Mouse (Mus musculus): ENCODE measurements around the gene Rnf227. TPM values are rescaled to one million over a fixed set of nuclear protein-coding genes. Genes with fewer than 3 reads are reported as not detected.

Gene Rnf227
- polyA plus RNA-seq, 1 experiment from 2014 or later = 20.6 TPM

DNA sequence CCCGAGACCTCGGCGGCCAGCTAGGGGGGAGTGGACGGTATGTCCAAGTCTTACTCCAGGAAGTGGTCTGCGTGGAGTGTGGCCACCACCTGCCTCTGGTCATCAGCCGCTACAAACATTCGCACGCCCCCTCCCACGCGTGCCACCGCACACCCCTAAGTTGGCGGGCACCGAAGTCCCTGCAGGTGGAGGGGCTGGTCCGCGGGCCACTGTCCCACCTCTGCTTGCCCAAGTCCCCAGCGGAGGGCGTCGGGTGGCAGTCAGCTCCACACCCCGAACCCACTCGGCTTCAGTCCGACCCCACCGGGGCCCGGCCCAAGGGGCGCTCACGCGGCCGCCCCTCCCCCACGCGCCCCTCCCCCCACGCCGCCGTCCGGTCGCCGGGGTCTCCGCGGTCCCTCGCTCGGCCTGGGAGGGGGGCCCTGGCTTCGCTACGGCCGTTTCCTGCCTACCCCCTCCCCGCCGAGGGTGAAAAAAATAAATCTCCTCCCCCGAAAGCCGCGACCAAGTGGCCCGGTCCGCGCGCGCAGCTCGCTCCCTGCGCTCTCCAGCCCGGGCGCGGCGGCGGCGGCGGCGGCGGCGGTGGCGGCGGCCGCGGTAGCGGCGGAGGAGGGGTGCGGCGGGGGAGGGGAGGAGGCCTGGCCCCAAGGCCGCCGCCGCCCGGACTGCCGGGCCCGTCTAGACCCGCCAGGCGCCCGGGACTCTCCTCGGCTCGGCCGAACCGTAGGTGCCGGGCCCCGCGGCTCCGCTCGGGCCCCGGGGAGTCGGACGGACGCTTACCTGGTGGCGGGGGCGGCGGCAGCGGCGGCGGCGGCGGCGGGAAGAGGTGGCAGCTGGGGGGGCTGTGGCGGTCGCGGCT is 28.3 kb downstream of the Rnf227 start:
- H3K4me1 ChIP-seq = peaks cover 73% of the 10 kb centered on the region
- no peaks in the 10 kb centered on the region for H3K9me3 ChIP-seq (replicated peaks)
- DNase-seq (ENCODE audit: low spot score) = peak; percentile 80
- H3K27me3 ChIP-seq (ENCODE audit: low read depth, poor library complexity, severe bottlenecking) = no peaks in the 10 kb centered on the region
- H3K36me3 ChIP-seq = peaks cover 37% of the 10 kb centered on the region
- H3K4me3 ChIP-seq = peak overlapping the region; percentile 98
- WGBS = under 1% methylated on average over 98 of the region's 106 CpGs
- peak overlapping the region; percentile 100 for H3K27ac ChIP-seq

DNA sequence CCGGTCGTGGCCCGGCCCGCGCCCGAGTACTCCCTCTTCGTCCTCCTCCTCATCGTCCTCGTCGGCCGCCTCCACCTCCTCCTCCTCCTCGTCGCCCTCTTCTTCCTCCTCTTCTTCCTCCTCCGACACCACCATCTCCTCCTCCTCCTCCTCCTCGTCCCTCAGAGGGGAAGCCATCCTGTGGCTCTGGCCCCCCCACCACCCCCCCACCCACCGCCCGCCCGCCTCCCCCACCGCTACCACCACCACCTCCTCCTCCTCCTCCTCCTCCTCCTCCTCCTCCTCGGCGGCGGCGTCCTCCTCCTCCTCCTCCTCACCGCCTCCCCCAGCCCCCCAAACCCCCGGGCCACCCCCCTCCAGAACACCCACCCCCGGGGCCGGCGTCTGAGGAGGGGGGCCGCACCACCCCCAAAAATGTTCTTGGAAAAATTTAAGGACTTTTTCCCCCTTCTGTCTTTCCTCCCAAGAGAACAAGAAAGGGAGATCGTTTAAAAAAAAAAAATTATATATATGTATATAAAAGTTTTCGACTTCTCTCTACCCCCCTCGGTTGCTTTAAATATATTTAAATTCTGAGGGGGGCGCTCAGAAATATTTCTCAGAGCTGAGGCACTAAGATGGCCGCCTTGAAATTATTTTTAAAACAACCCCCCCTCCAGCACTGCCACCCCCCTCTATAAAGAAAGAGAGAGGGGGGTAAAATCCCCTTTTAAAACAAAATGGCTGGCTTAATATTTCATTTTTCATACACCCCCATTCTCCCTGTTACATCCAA is 29.1 kb downstream of the Rnf227 start, which contains the start of gene Chd3:
Gene Chd3, minus strand, starts transcription at position 192 of the 775 bp plus-strand sequence.
- H3K4me3 ChIP-seq = peak within 1 kb of the TSS; percentile 98
- peaks cover 37% of the 10 kb centered on the region for H3K36me3 ChIP-seq
- H3K9me3 ChIP-seq (replicated peaks) = no peaks in the 10 kb centered on the region
- DNase-seq (ENCODE audit: low spot score) = no peak
- WGBS = 10% methylated on average over 13 of the region's 34 CpGs
- H3K4me1 ChIP-seq = peaks cover 68% of the 10 kb centered on the region
- peak within 1 kb of the TSS; percentile 100 for H3K27ac ChIP-seq
- H3K27me3 ChIP-seq (ENCODE audit: low read depth, poor library complexity, severe bottlenecking) = no peaks in the 10 kb centered on the region

DNA sequence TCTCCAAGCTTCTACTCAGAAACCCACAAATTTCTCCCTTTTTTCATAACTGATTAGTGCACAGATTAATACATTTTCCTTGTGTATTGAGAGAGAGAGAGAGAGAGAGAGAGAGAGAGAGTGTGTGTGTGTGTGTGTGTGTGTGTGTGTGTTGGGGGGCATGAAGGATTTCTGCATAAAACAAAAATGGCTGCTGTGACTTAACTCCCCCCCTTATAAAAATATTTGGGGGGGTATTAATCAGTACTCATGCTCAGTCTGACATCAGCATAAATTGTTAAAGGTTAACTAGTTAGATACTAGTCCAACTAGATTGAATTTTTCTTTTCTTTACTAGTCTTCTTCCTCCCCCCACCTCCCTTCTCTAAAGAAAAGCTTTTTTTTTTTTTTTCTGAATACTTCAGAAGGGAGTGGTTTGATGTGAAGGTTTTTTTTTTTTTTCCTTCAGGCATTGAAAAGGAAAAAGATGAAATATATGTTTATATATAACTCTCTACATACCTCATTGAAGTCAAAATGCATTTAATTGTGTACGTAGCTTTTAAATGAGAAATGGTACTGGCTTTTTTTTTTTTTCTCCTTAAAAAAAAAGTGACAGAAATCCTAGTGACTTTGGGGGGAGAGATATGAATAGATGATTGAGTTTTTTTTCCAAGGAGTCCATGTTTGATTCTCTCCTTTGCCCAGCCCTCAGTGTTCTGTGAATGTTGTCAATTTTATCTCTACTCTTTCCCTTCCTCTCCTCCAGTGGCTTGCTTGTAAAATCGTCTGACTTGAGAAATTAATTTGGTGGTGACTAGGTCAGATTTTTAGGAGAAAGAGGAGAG is 29.9 kb downstream of the Rnf227 start:
- Histone ChIP-seq H3K27ac (peak overlapping the region; percentile 100), H3K36me3 (peaks cover 41% of the 10 kb centered on the region), H3K4me3 (peak overlapping the region; percentile 98), H3K27me3 (ENCODE audit: low read depth, poor library complexity, severe bottlenecking) (no peaks in the 10 kb centered on the region), H3K9me3 (replicated peaks) (no peaks in the 10 kb centered on the region), H3K4me1 (peaks cover 60% of the 10 kb centered on the region)
- no peak for DNase-seq (ENCODE audit: low spot score)
- 54% methylated on average over 2 of the region's 2 CpGs for WGBS

DNA sequence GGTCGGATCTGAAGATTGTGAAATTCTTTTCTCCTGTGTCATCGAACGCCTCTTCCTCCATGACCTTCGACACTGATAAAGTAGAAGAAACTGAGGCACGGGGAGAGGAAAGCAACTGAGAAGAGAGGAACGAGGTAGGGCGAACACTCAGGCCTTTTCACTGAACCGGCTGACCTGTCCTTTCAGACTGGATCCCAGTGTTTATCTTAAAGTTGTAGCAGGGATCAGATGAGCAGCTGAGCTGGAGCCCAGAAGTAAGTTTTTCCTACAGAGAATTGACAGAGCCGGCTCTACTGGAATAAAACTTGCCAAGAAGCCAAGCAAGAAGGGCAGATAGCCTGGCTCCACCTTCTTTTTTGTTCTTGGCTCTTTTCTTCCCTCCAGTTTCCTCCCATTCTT is 30.6 kb downstream of the Rnf227 start:
- Histone ChIP-seq H3K27ac (peak overlapping the region; percentile 32; the same call in 1 of the 2 replicates), H3K4me3 (peak overlapping the region; percentile 20; the same call in 1 of the 2 replicates), H3K4me1 (peaks cover 54% of the 10 kb centered on the region), H3K9me3 (replicated peaks) (no peaks in the 10 kb centered on the region), H3K36me3 (peaks cover 45% of the 10 kb centered on the region), H3K27me3 (ENCODE audit: low read depth, poor library complexity, severe bottlenecking) (no peaks in the 10 kb centered on the region)
- 34% methylated on average over 9 of the region's 9 CpGs for WGBS
- DNase-seq (ENCODE audit: low spot score) = no peak

DNA sequence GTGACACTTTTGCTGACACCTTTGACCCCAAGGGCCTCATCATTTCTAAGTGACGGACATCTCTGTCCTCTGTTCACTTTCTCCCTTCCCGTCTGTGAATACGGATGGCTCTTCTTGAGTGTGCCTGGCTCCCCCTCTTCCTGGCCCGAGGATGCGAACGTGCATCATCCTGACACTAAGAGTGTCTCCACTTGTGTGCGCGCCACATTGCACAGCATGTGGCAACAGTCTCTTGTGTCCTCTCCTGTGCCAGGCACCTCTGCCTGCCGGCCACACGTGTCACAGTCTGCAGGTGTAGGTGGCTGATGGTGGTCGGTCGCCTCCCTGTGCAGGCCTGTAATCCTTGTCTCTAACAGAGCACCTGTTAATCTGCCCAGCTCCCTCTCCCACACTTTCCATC is 31.3 kb downstream of the Rnf227 start:
- Histone ChIP-seq H3K4me3 (peak overlapping the region; percentile 13; the same call in 1 of the 2 replicates), H3K9me3 (replicated peaks) (no peaks in the 10 kb centered on the region), H3K27ac (peak overlapping the region; percentile 32), H3K36me3 (peaks cover 51% of the 10 kb centered on the region), H3K27me3 (ENCODE audit: low read depth, poor library complexity, severe bottlenecking) (no peaks in the 10 kb centered on the region), H3K4me1 (peaks cover 46% of the 10 kb centered on the region)
- DNase-seq (ENCODE audit: low spot score) = no peak
- WGBS = 52% methylated on average over 12 of the region's 12 CpGs

DNA sequence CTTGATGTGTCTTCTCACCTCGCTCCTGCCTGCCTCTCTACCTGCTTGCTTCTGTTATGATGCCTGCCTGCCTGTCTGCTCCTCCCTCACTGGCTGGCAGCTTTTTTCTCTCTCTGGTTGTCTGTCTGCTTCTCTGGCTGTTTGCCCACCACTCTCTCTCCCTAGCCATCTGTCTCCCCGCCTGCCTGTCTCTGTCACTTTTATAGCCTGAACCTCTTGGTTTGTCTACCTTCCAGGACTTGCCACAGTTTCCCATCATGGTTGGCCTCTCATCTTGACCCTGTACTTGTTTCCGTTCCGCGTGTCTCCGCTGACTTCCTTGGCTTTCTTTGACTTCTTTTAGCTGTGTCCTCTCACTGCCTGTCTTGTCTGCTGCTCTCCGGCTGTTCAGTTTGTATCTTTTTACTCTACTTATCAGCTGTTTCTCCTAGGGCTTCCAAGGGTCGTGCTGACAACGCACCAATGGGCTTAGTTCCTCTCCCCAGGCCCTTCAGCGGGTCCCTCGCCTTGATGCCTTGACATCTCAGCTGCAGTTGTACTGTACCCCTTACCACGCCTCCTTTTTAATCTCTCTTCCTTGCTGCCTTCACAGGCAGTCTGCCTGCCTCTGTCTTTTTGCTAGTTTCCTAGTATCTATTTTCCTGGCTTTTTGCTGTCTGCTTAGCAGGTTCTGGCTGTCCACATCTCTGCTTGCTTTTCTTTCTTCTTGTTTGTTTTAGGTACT is 32.0 kb downstream of the Rnf227 start:
- peaks cover 57% of the 10 kb centered on the region for H3K36me3 ChIP-seq
- no peaks in the 10 kb centered on the region for H3K9me3 ChIP-seq (replicated peaks)
- peak overlapping the region; percentile 13; the same call in 1 of the 2 replicates for H3K4me3 ChIP-seq
- no peak for DNase-seq (ENCODE audit: low spot score)
- H3K4me1 ChIP-seq = peaks cover 41% of the 10 kb centered on the region
- 56% methylated on average over 12 of the region's 12 CpGs for WGBS
- H3K27me3 ChIP-seq (ENCODE audit: low read depth, poor library complexity, severe bottlenecking) = no peaks in the 10 kb centered on the region
- H3K27ac ChIP-seq = peak overlapping the region; percentile 32; the same call in 1 of the 2 replicates

DNA sequence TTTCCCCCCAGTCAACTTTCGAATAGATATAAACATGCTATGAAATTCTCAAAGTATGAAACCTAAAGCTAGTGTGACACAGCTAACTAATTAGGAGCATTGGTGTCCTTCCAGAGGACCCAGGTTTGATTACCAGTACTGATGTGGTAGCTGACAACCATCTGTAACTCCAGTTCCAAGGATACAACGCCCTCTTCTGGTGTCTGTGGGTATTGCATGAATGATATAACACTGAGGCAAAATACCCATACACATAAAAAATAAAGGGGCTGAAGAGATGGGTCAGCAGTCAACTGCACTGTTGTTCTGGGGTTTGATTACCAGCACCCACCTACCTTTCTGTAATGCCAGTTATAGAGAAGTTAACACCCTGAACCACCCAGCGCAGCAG is 32.5 kb downstream of the Rnf227 start:
- no peak for DNase-seq (ENCODE audit: low spot score)
- Histone ChIP-seq H3K4me1 (peaks cover 35% of the 10 kb centered on the region), H3K27ac (no peak overlapping the region)

DNA sequence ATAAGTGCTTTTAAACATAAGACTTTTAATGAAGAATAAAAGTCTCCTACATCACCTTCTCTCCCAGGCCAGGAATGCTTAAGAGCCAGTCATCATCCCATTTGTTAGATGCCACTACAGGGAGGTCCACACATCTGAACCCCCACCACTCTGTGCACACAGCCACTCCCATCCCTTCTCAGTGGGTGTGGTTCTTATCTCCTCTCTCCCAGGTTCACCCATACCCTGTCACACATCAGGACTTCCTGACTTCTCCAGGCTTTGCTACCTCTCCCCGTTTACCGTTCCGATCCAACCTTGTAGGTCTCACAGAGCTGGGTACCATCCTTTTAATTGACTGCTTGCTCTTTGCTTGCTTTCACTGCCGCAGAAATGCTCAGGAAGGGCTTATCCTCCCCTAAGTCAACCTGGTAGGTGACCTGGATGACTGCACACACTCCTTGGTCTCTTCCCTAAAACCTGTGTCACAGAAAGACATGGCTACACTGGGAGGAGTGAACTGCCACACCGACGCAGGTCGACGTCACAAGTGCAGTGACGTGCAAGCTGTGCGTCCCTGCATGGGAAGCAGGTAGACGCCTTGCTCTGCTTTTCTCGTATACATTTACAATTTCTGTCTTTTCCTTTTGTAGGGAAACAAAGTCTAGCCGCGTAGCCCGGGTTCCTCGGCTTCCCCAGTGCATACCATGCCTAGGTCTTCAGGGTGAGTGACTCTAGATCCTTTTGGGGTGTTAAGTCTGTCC is 33.1 kb downstream of the Rnf227 start:
- 90% methylated on average over 16 of the region's 16 CpGs for whole genome bisulfite sequencing
- no peaks in the 10 kb centered on the region for H3K27me3 ChIP-seq (ENCODE audit: low read depth, poor library complexity, severe bottlenecking)
- peaks cover 29% of the 10 kb centered on the region for H3K4me1 ChIP-seq
- H3K4me3 ChIP-seq = no peak overlapping the region
- H3K9me3 ChIP-seq (replicated peaks) = no peaks in the 10 kb centered on the region
- DNase-seq (ENCODE audit: low spot score) = no peak
- H3K36me3 ChIP-seq = peaks cover 68% of the 10 kb centered on the region
- H3K27ac ChIP-seq = no peak overlapping the region; the same call in 1 of the 2 replicates

More for the DNA sequence above, 32.5 kb downstream of the Rnf227 start:
- no peaks in the 10 kb centered on the region for H3K9me3 ChIP-seq (replicated peaks)
- 65% methylated on average over 3 of the region's 3 CpGs for WGBS
- H3K4me3 ChIP-seq = no peak overlapping the region
- H3K36me3 ChIP-seq = peaks cover 63% of the 10 kb centered on the region
- H3K27me3 ChIP-seq (ENCODE audit: low read depth, poor library complexity, severe bottlenecking) = no peaks in the 10 kb centered on the region

DNA sequence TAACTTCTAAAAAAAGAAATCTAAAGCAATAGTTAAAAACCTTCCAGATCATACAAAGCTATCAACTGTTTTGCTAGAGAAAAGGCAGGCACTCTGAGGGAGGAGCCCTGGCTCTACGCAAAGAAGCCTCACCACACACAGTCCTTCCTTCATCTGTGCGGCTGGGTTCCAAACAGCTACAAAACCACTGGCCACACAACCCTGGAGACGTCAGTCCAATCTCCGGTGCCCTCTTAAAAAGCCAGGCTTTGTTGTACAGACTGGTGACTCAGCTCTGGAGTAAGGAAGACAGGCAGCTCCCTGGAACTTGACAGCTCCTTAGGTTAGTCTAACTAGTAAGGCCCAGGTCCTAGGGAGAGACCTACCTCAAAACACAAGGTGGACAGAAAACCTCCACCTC is 35.4 kb downstream of the Rnf227 start:
- peaks cover 71% of the 10 kb centered on the region for H3K36me3 ChIP-seq
- DNase-seq (ENCODE audit: low spot score) = no peak
- H3K4me1 ChIP-seq = peaks cover 21% of the 10 kb centered on the region
- H3K4me3 ChIP-seq = no peak overlapping the region
- H3K27ac ChIP-seq = no peak overlapping the region
- no peaks in the 10 kb centered on the region for H3K27me3 ChIP-seq (ENCODE audit: low read depth, poor library complexity, severe bottlenecking)
- no peaks in the 10 kb centered on the region for H3K9me3 ChIP-seq (replicated peaks)
- 91% methylated on average over 4 of the region's 4 CpGs for WGBS

DNA sequence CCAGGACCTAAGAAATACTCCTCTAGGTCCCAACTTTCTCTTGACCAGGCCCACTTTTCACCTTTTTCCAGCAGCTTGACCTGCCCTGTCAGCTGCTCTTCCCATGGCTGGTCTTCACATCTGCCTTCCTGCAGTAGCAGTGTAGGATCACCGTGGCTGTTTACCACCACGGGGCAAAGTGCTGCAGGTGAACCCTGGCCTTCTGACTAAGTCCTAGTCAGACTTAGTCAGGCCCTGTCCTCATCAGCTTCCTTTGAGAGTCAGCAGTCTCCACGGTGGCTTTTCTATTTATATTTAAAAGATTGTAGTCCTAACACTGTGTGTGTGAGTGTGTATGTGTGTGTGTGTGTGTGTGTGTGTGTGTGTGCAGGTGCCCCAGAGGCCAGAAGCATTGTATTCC is 37.5 kb downstream of the Rnf227 start:
- Histone ChIP-seq H3K36me3 (peaks cover 60% of the 10 kb centered on the region), H3K27me3 (ENCODE audit: low read depth, poor library complexity, severe bottlenecking) (no peaks in the 10 kb centered on the region)
- WGBS = 85% methylated on average over 3 of the region's 3 CpGs

DNA sequence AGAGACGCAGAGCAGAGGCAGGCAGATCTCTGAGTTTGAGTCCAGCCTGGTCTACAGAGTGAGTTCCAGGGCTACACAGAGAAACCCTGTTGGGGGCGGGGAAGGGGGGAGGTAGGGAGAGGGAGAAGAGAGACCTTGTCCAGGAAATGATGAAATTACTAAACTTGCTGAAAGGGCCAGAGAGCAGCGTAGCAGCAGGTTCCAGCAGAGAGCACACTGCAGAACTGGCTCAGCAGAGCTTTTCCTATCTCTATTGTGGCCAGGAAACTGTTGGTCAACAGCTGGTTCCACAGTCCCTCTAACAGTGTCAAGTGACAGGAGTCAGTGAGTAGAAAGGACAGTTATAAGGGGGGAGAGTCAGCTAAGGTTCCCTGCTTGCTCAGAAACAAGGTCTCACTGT is 39.3 kb downstream of the Rnf227 start:
- Histone ChIP-seq H3K4me1 (0 out of 2 replicates have a peak, but pooled peaks cover 3% of the 10 kb centered on the region), H3K27ac (no peak overlapping the region), H3K4me3 (no peak overlapping the region), H3K9me3 (replicated peaks) (no peaks in the 10 kb centered on the region), H3K36me3 (peaks cover 44% of the 10 kb centered on the region), H3K27me3 (ENCODE audit: low read depth, poor library complexity, severe bottlenecking) (no peaks in the 10 kb centered on the region)
- DNase-seq (ENCODE audit: low spot score) = no peak
- WGBS = 88% methylated on average over 3 of the region's 3 CpGs

More for the DNA sequence above, 37.5 kb downstream of the Rnf227 start:
- H3K9me3 ChIP-seq (replicated peaks) = no peaks in the 10 kb centered on the region
- no peak for DNase-seq (ENCODE audit: low spot score)
- no peak overlapping the region for H3K4me3 ChIP-seq
- no peak overlapping the region for H3K27ac ChIP-seq
- H3K4me1 ChIP-seq = 0 out of 2 replicates have a peak, but pooled peaks cover 3% of the 10 kb centered on the region
